Mouse (Mus musculus) cortical plate, adult 2 months (tissue): Measurements from ENCODE around the gene Krtap28-10. TPM values are rescaled to one million over a fixed set of nuclear protein-coding genes. Genes with fewer than 3 reads are reported as not detected.
A peak's percentile ranks its signal among the peaks of the same experiment; 100 is the strongest.

Experiments used
- H3K27ac ChIP-seq: fragments of 200-500 bp; 2 replicates; pipeline ENCODE4 v1.5.1; 2012; ENCODE audit warnings: low read length, control low read depth, inconsistent platforms; ENCODE audit not compliant: insufficient read depth
- H3K4me1 ChIP-seq: fragments of 200-500 bp; 2 replicates; pipeline ENCODE4 v1.6.1; 2011; ENCODE audit warnings: low read length; ENCODE audit not compliant: control insufficient read depth, insufficient read depth
- H3K4me3 ChIP-seq: fragments of 200-500 bp; 2 replicates; pipeline ENCODE4 v1.5.1; 2011; ENCODE audit warnings: mild to moderate bottlenecking, low read length, control low read depth; ENCODE audit not compliant: insufficient read depth
- CTCF ChIP-seq: fragments of 200-500 bp; IDR thresholded peaks from 2 replicates; pipeline ENCODE4 v1.5.1; 2011; ENCODE audit warnings: mild to moderate bottlenecking, control low read depth, low read length; ENCODE audit not compliant: insufficient read depth; ENCODE audit errors: extremely low read depth
- POLR2A ChIP-seq: fragments of 200-500 bp; IDR thresholded peaks from 2 replicates; pipeline ENCODE4 v1.6.1; 2011; ENCODE audit warnings: mild to moderate bottlenecking, low read length, control low read depth; ENCODE audit not compliant: insufficient read depth; ENCODE audit errors: extremely low read depth
- polyA plus RNA-seq: library from polyadenylated mRNA; depleted of rRNA; stranded (reverse); fragments of >200 nt; gene quantifications from 2 replicates; pipeline ENCODE4 v1.2.3, GENCODE M21; 2012; rRNA removed

Krtap28-10 gene
- polyA plus RNA-seq, result not detected in 2 replicates

DNA sequence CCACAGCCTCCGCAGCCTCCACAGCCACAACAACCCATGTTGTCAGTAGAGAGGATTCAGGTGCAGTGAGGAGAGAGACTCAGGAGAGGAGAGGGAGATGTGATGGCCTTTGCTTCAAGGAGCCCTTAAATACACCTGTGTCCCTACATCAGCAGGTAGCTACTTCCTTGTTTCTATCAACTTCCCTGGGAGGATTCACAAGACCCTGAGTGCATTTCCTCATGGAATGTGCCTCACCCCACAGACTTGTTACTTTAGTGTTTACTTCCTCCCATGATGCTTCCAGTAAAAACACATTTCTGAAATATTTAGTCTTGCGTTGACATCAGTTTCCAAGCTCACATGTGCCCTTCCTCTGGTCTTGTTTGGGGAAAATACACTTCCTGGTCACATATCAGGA, at the start of gene Krtap28-10:
Gene Krtap28-10, minus strand, starts transcription at position 101 of the 400 bp plus-strand sequence.
- TF ChIP-seq CTCF (no peak), POLR2A (no peak)
- Histone ChIP-seq H3K4me3 (no peak within 1 kb of the TSS), H3K4me1 (no peaks in the 10 kb centered on the region)

DNA sequence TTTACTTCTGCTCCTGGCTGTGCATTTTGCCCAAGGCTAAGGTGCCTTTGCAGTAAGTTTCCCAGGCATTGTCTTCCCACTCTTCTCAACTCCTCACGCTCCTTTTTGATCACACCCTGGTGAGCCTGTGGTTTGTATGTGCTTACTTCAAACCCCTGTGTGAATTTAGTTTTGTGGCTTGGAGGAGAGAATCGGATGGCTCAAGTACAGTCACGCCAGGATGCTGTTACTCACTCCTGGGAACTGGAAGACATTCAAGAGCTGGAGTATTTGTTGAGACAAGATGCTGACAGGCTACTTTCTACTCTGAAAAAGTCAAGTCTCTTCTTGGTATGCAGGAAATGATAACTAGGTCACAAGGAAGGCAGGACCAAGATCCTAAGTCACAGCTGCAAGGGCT, 49.0 kb upstream of the Krtap28-10 start:
- Histone ChIP-seq H3K4me3 (no peak overlapping the region), H3K4me1 (no peaks in the 10 kb centered on the region), H3K27ac (no peak overlapping the region)
- no peak for TF ChIP-seq CTCF
- TF ChIP-seq POLR2A, result no peak

More for the DNA sequence above, at the start of gene Krtap28-10:
- no peak within 1 kb of the TSS for H3K27ac ChIP-seq

DNA sequence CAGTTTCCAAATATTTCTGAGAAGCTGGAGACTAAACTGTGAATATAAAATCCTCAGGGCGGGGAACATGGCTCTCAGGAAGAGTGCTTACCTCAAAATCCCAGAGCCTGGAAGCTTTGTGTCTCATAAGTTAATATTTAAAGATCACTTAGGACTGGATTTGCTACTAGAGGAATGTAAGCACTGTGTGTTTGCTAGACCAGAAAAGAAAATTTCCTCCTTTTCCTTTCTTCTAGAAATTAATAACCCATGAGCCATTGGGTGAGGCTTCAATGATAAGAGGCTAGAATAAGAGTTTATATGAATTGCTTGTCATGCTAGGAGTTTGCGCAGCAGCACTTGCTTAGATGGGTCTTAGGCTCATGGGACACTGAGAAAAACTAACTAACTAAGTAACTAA, 42.5 kb upstream of the Krtap28-10 start:
- Histone ChIP-seq H3K4me1 (no peaks in the 10 kb centered on the region), H3K27ac (no peak overlapping the region), H3K4me3 (no peak overlapping the region)
- no peak for TF ChIP-seq POLR2A
- no peak for TF ChIP-seq CTCF

DNA sequence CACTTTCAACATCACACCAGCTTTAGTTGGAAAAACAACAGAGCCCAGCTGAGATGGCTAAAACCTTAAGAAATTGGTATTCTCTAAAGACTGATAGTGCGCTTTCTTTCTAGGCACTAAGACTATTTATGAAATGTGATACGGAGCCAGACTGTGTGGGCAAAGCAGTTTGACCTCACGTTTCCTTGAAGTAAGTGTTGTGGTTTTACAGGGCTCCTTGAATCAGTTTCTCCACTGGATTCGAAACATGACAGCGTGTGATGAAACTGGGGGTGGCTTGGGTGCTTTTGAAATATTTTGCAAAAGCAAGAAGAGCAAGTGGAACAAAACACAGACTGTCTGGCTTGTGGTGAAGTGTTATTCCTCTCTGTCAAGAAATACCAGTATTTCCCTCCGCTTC, 34.7 kb upstream of the Krtap28-10 start:
- no peak overlapping the region for H3K27ac ChIP-seq
- TF ChIP-seq POLR2A, result no peak
- TF ChIP-seq CTCF, result no peak

DNA sequence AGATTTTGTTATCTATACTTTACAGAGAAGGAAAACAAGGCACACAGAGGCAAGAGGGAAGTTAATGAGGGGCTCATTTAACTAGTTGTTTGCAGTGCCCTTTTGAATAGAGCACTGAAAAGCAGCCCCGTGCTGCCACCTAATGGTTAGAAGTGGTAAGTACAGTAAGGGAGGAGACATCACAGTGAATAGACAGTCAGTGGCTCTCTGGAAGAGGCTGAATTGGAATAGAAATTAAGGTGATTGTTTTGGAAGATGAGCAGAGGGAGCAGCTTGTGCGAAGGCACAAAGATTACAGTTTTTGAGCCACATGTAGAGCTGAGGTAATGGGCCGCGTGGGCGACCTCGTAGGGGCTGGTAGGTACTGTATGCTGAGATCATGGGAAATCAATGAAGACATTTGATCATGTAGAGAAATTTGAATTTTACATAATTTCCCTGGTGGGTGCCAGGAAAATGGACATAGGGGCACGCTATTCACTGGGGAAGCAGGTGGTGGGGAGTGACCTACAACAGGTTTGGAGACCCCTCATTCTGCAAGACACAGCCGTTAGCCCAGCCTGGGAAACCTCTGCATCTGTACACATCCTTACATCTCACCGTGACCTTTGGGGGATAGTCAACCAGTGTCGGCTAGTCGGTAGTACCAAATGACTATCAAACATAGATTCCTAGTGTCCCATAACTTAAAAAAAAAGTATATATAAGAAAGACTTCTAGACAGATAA, 34.1 kb upstream of the Krtap28-10 start:
- Histone ChIP-seq H3K4me1 (no peaks in the 10 kb centered on the region), H3K4me3 (0 out of 2 replicates have a peak overlapping the region, but pooled peaks have one; percentile 1), H3K27ac (no peak overlapping the region)
- TF ChIP-seq POLR2A (no peak), CTCF (peak; percentile 66)

More for the DNA sequence above, 34.7 kb upstream of the Krtap28-10 start:
- H3K4me3 ChIP-seq, result no peak overlapping the region
- H3K4me1 ChIP-seq, result no peaks in the 10 kb centered on the region

DNA sequence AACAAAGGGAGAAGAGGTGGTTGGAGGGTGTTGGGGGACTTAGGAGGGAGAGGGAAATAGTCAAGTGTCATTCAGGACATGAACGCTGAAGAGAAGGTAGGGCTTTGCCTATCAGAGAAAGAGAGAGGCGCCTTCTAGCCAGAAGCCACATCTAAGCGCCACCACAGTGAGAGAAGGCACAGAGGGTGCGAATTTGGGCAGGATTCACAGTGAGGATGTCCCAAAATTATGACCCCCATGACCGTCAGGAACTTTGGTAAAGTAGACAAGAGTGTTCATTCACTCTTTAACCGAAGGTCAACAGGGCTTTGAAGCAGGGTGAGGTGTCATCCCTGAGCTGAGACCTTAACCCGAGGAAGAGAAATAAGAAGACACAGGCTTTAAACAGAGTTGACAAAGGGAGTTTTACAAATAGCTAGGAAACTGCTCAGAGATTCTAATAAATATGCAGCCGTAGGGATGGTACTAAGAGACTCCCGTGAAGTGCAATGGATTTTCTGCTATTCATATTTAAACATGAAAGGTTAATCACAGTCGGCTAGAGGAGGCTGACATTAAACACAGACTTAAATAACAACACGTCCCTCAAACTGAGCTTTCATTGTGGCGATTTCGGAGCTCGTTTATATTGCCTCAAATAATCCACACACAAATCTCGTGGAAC, 33.4 kb upstream of the Krtap28-10 start:
- no peak for TF ChIP-seq POLR2A
- TF ChIP-seq CTCF, result no peak
- no peaks in the 10 kb centered on the region for H3K4me1 ChIP-seq
- 0 out of 2 replicates have a peak overlapping the region, but pooled peaks have one; percentile 1 for H3K4me3 ChIP-seq
- H3K27ac ChIP-seq, result no peak overlapping the region

DNA sequence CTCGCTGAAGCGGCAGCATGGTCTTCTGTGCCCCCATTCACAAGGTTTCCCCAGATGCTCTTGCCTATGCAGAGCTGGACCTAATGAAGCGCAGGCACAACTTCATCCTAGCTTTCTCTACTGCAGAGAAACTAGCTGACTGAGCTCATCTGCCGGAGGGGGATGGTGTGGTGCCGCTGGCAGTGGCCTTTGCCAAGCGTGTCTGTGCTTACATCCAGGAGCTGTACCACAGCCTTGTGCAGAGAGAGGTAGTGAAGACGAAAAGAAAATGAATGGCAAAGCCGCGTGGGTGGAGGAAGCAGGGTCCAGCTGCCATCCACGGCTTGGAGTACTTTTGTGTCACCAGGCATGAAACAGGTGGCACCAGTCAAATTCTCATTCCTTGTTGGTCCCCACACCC, 24.9 kb upstream of the Krtap28-10 start:
- no peak for TF ChIP-seq POLR2A
- no peak for TF ChIP-seq CTCF
- Histone ChIP-seq H3K4me3 (0 out of 2 replicates have a peak overlapping the region, but pooled peaks have one; percentile 4), H3K4me1 (no peaks in the 10 kb centered on the region; the same call in 1 of the 2 replicates), H3K27ac (no peak overlapping the region)

DNA sequence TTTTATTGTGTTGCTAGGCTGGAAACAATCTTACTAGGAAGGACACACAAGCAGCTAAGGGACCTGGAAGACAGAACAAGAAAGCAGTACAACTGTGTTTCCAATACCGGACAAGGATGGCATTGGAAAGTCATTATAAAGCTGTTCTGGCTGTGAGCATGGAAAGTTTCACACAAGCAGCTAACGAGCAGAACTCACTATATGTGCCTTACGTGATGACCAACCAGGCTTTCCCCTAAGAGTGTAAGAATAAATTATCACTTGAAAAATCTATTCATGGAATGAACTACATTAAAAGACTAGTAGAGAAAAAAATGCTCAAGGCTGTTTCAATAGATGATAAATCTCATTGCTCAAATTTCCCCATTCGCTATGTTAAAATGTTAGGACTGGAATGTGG, 24.3 kb upstream of the Krtap28-10 start:
- no peak overlapping the region for H3K27ac ChIP-seq
- TF ChIP-seq POLR2A (no peak), CTCF (no peak)
- H3K4me1 ChIP-seq, result no peaks in the 10 kb centered on the region; the same call in 1 of the 2 replicates
- no peak overlapping the region for H3K4me3 ChIP-seq

DNA sequence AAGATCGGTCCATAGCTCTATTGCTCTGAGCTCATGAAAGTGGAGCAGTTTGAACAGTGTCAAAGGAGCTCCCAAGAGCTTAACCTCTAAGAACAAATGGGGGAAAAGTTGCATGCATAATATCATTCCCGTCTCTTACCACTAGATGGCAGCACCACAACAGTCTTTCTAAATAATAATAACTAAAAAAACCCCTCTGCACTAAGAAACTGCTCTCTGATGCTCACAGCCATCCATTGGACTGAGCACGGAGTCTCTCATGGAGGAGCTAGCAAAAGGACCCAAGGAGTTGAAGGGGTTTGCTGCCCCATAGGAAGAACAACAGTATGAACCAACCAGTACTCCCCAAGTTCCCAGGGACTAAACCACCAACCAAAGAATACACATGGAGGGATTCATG, 22.6 kb upstream of the Krtap28-10 start:
- no peak overlapping the region for H3K27ac ChIP-seq
- no peak overlapping the region for H3K4me3 ChIP-seq
- no peaks in the 10 kb centered on the region; the same call in 1 of the 2 replicates for H3K4me1 ChIP-seq
- TF ChIP-seq POLR2A, result no peak
- no peak for TF ChIP-seq CTCF
